Mouse (Mus musculus) fat pad, adult 2 months (tissue): Measurements from ENCODE around the gene Urb2.

ENCODE experiments used
- DNase-seq: peaks from one replicate; pipeline ENCODE4 v3.0.0-alpha.2; 2011; ENCODE audit warnings: low read depth, low spot score; ENCODE audit errors: extremely low read depth

Urb2 gene

GRCm38 (mm10) chr8:124021237-124022227 lies at the start of gene Urb2, which contains the start of gene Taf5l:
Gene Urb2 (plus strand): TSS chr8:124021508.
Gene Taf5l (minus strand): TSS chr8:124021397.
- DNase-seq: no peak

- DNase-seq: no peak
Observed at GRCm38 (mm10) chr8:123973495-123973894, 47.8 kb upstream of the Urb2 start.

GRCm38 (mm10) chr8:123977499-123977898 lies 43.8 kb upstream of the Urb2 start:
- DNase-seq: no peak

- no peak for DNase-seq
Observed at GRCm38 (mm10) chr8:123978166-123978838, 43.0 kb upstream of the Urb2 start.

- DNase-seq: no peak
Observed at GRCm38 (mm10) chr8:123978926-123979325, 42.4 kb upstream of the Urb2 start.

- no peak for DNase-seq
Observed at GRCm38 (mm10) chr8:123980239-123980638, 41.1 kb upstream of the Urb2 start.

- no peak for DNase-seq
Observed at GRCm38 (mm10) chr8:123981674-123982073, 39.6 kb upstream of the Urb2 start.

GRCm38 (mm10) chr8:123982291-123982793 lies 39.0 kb upstream of the Urb2 start:
- no peak for DNase-seq

GRCm38 (mm10) chr8:123982826-123983400 lies 38.4 kb upstream of the Urb2 start, which contains the start of gene Abcb10:
Gene Abcb10 (minus strand): TSS chr8:123983122.
- no peak for DNase-seq

- no peak for DNase-seq
Observed at GRCm38 (mm10) chr8:123988605-123989038, 32.7 kb upstream of the Urb2 start.

- DNase-seq: no peak
Observed at GRCm38 (mm10) chr8:123989128-123989527, 32.2 kb upstream of the Urb2 start.

GRCm38 (mm10) chr8:123990277-123991049 lies 30.8 kb upstream of the Urb2 start:
- DNase-seq: no peak

- no peak for DNase-seq
Observed at GRCm38 (mm10) chr8:123992587-123992986, 28.7 kb upstream of the Urb2 start.

GRCm38 (mm10) chr8:123993597-123993996 lies 27.7 kb upstream of the Urb2 start:
- no peak for DNase-seq

GRCm38 (mm10) chr8:123993997-123994396 lies 27.3 kb upstream of the Urb2 start:
- DNase-seq: peak; percentile 80

GRCm38 (mm10) chr8:123999568-123999967 lies 21.7 kb upstream of the Urb2 start:
- peak; percentile 68 for DNase-seq

GRCm38 (mm10) chr8:124002546-124003108 lies 18.7 kb upstream of the Urb2 start:
- no peak for DNase-seq

- DNase-seq: no peak
Observed at GRCm38 (mm10) chr8:124007829-124008228, 13.5 kb upstream of the Urb2 start.

- no peak for DNase-seq
Observed at GRCm38 (mm10) chr8:124011580-124011979, 9.7 kb upstream of the Urb2 start.

GRCm38 (mm10) chr8:124011989-124012586 lies 9.2 kb upstream of the Urb2 start:
- DNase-seq: no peak
